Mouse (Mus musculus) hindbrain, embryonic 15.5 days (tissue): ENCODE data around the gene Ang6. TPM values are rescaled to one million over a fixed set of nuclear protein-coding genes. Genes with fewer than 3 reads are reported as not detected.
"Not testable (repeated sequence)": the region's sequence is repeated elsewhere in the genome, so short reads cannot be mapped to it uniquely, and the experiment has no call there.

ENCODE experiments used
- ATAC-seq: fragments of 200-750 bp; cut with Nextera tagmentation; 2 replicates; pipeline ENCODE4 v1.8.0; 2017; ENCODE audit warnings: low read depth, moderate number of reproducible peaks, moderate TSS enrichment; ENCODE audit not compliant: low FRiP score
- H3K27ac ChIP-seq: fragments of 300-500 bp; sonication (generic); replicated peaks from 2 replicates; pipeline ENCODE4 v1.5.1; 2015; ENCODE audit warnings: mild to moderate bottlenecking, inconsistent platforms
- H3K27me3 ChIP-seq: fragments of 300-500 bp; sonication (generic); 2 replicates; pipeline ENCODE4 v1.6.1; 2015; ENCODE audit warnings: control low read depth, inconsistent platforms
- H3K36me3 ChIP-seq: fragments of 300-500 bp; sonication (generic); 2 replicates; pipeline ENCODE4 v1.6.1; 2015; ENCODE audit warnings: control low read depth, inconsistent platforms
- H3K4me1 ChIP-seq: fragments of 300-500 bp; sonication (generic); replicated peaks from 2 replicates; pipeline ENCODE4 v1.6.1; 2015; ENCODE audit warnings: control low read depth, inconsistent platforms
- H3K4me2 ChIP-seq: fragments of 300-500 bp; sonication (generic); 2 replicates; pipeline ENCODE4 v1.6.1; 2015; ENCODE audit warnings: moderate library complexity, mild to moderate bottlenecking, inconsistent platforms
- H3K4me3 ChIP-seq: fragments of 300-500 bp; sonication (generic); 2 replicates; pipeline ENCODE4 v1.5.1; 2015; ENCODE audit warnings: mild to moderate bottlenecking, inconsistent platforms
- H3K9ac ChIP-seq: fragments of 300-500 bp; sonication (generic); 2 replicates; pipeline ENCODE4 v1.6.1; 2015; ENCODE audit warnings: inconsistent platforms
- H3K9me3 ChIP-seq: fragments of 300-500 bp; sonication (generic); 2 replicates; pipeline ENCODE4 v1.6.1; 2016; ENCODE audit warnings: control low read depth, inconsistent platforms
- WGBS: fragments of 180-500 bp; shearing (Covaris S2); methylation state at CpG from one replicate; pipeline ENCODE4 v1.1.7; 2015; 5-methylcytosine and 5-hydroxymethylcytosine counted together
- polyA plus RNA-seq: library from polyadenylated mRNA; unstranded; fragments of >200 nt; fragmentation: Nextera tagmentation; extraction: Ambion mirVana; gene quantifications from 2 replicates; pipeline ENCODE4 v1.2.1, GENCODE M21; 2015

Gene Ang6
- polyA plus RNA-seq, 1 experiment from 2014 or later: not detected

GRCm38 (mm10) chr14:43953382-43953781 is 48.7 kb downstream of the Ang6 start:
- not testable (repeated sequence) for H3K36me3 ChIP-seq, H3K4me1 ChIP-seq, H3K27ac ChIP-seq, H3K4me2 ChIP-seq, H3K9ac ChIP-seq, ATAC-seq, H3K4me3 ChIP-seq, H3K9me3 ChIP-seq, H3K27me3 ChIP-seq
- 58% methylated on average over 2 of the region's 2 CpGs for WGBS

Other genes starting within 250 kb of the Ang6 start
- gene Gm8180, start 217.5 kb downstream of the Ang6 start, polyA plus RNA-seq: not detected in 2 replicates
- gene Ear1, start 126.8 kb downstream of the Ang6 start, polyA plus RNA-seq: not detected in 2 replicates
- not detected in 2 replicates for gene Ear10, start 78.7 kb downstream of the Ang6 start, polyA plus RNA-seq
- 5.5 and 6.0 TPM in 2 replicates for gene Gm8113, start 76.9 kb downstream of the Ang6 start, polyA plus RNA-seq
- gene Ang5, start 45.2 kb downstream of the Ang6 start, polyA plus RNA-seq: not detected in 2 replicates
- gene Ear2, start 100.4 kb upstream of the Ang6 start, polyA plus RNA-seq: not detected in 2 replicates
- gene Gm3327, start 121.6 kb upstream of the Ang6 start, polyA plus RNA-seq: not detected in 2 replicates
- not detected in 2 replicates for gene Gm8212, start 195.4 kb upstream of the Ang6 start, polyA plus RNA-seq
- not detected in 2 replicates for gene 4930503E14Rik, start 211.0 kb upstream of the Ang6 start, polyA plus RNA-seq